Mouse (Mus musculus) spleen, postnatal 10 days (tissue): ENCODE data around the gene Snapc3.
A peak's percentile ranks its signal among the peaks of the same experiment; 100 is the strongest.

Experiments used
- DNase-seq, 2 experiments: peaks; one replicate each; pipeline ENCODE4 v3.0.0; 2021 to 2022; ENCODE audit warnings: low spot score in 2 of 2

The Snapc3 gene

DNA sequence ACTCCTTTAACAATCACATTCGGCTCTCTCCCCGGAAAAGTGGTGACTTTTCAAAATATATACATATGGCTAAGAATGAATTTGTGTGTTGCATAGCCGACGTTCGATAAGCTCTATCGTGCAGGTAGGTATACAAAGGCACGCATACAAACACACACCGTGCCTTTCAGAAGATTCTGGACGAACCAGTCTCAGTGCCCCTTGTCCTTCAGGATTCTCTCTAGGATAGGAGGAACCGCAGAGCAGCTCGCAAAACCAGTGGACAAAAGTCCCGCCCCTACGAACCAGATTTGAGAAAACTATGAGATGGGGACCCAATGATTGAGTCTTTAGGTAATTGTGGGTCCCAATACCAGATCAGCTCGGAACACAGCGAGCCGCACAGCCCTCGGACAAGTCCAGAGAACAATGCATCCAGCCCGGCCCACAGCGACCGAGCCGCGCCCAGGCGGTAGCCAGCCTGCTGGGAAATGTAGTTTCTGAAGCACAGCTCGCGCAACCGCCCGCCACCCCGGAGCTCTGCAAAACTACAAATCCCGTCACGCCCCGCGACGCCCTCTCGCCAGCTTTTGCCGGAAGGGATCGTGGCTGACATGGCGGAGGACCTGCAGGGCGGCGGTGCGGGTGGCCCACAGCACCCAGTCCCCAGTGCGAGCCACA, at the start of gene Snapc3:
Snapc3 (plus strand) TSS at position 565 of the 660 bp plus-strand sequence.
- DNase-seq: peak; percentile 89 to 97

DNA sequence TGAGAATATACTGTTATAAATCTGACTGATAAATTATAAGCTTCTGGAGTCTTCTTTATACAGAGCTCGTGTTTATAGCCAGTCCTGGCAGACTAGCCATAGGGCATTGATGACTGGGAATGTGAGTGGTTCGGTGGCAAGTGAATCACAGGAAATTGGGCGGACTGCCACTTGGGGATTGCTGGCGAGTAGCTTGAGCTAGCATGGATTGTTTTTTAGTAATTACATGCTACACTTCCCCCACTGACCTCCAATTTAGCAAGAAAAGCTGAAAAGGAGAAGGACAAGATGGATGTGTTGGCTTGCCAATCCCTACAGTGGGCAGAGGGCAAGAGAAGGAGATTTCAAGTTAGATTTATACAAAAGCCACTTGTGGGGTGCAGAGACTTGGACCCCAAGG, 44.1 kb upstream of the Snapc3 start:
- DNase-seq: no peak

GRCm38 (mm10) chr4:83375650-83376049, 41.9 kb upstream of the Snapc3 start:
- DNase-seq: no peak

GRCm38 (mm10) chr4:83376461-83377015, 41.0 kb upstream of the Snapc3 start:
- no peak for DNase-seq

DNA sequence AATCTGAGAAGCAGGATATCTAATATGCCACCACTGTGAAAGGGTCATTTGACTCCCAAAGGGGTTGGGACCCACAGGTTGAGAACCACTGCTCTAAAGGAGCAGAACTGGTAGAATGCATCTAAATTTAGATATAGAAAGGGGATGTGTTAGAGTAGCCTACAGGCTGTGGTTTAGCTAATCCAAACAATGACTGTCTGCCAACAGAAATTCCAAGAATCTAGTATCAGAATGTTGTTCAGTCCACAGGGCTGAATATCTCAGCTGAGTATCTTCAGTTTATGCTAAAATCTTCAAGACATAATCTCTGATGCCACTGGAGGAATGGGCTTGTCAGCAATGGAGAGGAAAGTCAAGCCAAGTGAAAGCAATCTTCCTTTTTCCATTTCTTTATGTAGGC, 38.5 kb upstream of the Snapc3 start:
- no peak for DNase-seq

- no peak for DNase-seq
Measured at GRCm38 (mm10) chr4:83379746-83380145, 37.8 kb upstream of the Snapc3 start.

GRCm38 (mm10) chr4:83380266-83380665, 37.3 kb upstream of the Snapc3 start:
- DNase-seq: no peak

GRCm38 (mm10) chr4:83383899-83384490, 33.5 kb upstream of the Snapc3 start:
- peak; percentile 18 to 70 for DNase-seq

DNA sequence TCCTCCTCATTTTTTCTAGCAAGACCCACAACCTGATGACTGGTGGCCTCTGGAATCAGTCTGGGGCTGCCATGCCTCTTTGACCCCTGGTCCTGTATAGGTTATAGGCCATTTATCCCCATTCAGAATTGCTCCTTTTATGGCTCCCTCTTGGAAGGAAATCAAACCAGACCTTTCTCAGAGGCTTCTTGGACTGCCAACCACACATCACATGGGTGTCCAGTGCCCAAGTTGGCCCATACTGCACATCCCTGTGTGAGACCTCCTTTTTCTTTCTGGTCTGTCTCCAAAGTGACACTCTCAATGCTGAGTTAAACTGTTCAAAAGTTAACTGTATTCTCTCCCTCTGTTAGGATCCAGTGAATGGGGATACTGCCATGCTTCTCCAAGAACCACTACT, 32.4 kb upstream of the Snapc3 start:
- no peak for DNase-seq

DNA sequence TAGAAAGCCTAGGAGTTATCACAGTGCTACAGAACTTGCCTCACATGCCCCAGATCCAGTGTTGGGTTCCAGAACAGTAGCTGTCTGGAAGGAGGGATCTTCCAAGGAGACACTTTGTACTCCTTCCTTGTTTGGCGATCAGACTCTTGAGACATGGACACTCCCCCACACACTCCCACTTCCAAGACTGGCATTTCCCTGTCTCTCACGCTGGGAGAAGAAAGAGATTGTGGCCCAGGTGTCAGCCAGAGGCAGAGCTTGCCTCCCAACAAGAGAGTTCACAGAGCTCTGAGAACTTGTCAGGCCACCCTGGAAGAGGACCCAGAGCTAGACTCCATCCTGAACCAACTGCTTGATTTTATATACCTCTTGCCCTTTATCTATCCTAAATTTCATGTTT, 27.0 kb upstream of the Snapc3 start:
- DNase-seq: no peak

GRCm38 (mm10) chr4:83391956-83392355, 25.6 kb upstream of the Snapc3 start:
- DNase-seq: no peak

DNA sequence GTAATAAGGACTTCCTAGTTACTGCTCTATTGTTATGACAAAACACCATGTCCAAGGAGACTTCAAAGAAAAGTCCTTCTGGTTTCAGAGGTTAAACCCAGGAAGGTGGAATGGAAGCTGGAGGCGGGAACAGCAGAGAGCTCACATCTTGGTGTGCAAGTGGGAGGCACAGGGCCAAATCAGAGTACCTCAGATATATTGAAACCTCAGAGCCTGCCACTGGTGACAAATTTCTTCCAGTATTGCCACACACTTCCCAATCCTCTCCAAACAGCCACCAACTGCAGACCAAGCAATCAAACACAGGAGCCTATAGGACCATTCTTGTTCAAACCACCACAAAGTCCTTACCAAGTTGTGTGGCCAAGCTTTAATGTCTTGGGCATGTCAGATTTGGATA, 23.8 kb upstream of the Snapc3 start:
- DNase-seq: no peak

GRCm38 (mm10) chr4:83396346-83396745, 21.2 kb upstream of the Snapc3 start:
- DNase-seq: no peak

DNA sequence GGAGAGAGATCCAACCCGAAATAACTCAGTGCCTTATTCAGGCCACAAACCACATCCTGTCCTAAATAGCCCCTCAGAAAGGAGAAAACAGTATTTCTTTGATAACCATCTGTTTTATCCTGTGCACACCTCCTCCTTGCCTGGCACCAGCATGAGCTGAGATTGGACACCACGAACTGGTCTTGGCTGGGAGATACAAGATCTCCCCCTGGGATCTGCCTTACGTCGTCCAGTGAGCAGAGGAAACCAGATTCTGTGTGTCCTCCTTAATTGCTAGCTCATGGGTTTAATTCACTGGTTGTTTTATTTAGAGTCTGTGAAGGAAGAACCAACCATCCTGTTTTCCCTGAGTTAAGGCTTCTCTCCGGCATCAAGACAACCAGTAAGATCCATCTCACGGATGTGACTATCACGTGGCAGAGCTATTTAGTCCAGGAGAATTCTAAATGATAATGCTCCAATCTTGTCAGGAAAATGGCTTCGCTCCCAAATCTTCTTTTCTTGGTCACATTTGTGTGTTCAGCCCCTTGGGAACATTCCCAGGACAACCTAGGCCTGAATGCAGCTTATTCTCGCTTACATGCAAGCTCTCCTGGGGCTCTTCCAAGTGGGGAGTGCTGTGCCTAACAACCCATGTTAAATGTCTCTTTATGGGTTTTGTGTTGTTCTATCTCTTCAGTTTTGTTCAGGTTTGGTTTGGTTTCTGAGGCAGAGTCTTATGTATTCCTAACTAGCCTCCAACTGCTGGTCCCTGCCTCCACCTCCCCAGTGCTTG, 20.3 kb upstream of the Snapc3 start:
- DNase-seq: no peak

- no peak for DNase-seq
Measured at GRCm38 (mm10) chr4:83398527-83398926, 19.0 kb upstream of the Snapc3 start.

- DNase-seq: no peak
Measured at GRCm38 (mm10) chr4:83400691-83401595, 16.6 kb upstream of the Snapc3 start.

DNA sequence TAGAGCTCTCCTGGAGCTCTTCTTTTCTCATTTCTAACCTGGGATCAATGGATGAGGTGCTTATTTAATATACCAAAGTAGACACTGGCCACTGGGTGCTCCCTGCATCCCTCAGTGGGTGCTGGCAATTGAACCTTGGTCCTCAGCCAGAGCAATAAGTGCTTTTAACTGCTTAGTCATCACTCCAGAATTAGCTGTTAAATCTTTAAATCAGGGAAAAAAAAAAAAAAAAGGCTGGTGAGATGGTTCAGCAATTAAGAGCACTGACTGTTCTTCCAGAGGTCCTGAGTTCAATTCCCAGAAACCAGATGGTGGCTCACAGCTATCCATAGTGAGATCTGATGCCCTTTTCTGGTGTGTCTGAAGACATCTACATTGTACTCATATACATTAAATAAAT, 15.8 kb upstream of the Snapc3 start:
- no peak for DNase-seq

DNA sequence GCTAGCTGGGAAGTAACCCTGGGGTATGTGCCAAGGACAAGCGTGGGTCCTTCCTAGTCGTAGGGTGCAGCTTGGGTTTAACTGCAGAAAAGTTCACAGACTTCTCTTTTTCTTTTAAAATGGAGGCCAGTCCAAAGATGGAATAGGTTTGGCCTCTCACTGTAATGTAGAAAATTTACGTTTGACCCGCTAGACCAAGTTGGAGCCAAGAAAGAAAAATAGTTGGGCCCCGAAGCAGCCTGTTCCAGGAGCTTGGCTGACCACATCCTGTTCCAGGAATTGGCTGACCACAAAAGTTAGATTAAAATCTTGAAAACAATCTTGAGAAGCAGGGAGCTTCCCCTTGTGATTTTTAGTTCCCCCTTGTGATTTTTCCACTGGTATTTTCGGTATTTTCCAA, 9.8 kb upstream of the Snapc3 start:
- no peak for DNase-seq

- no peak for DNase-seq
Measured at GRCm38 (mm10) chr4:83409867-83410505, 7.5 kb upstream of the Snapc3 start.

GRCm38 (mm10) chr4:83412060-83412459, 5.5 kb upstream of the Snapc3 start:
- no peak for DNase-seq

DNA sequence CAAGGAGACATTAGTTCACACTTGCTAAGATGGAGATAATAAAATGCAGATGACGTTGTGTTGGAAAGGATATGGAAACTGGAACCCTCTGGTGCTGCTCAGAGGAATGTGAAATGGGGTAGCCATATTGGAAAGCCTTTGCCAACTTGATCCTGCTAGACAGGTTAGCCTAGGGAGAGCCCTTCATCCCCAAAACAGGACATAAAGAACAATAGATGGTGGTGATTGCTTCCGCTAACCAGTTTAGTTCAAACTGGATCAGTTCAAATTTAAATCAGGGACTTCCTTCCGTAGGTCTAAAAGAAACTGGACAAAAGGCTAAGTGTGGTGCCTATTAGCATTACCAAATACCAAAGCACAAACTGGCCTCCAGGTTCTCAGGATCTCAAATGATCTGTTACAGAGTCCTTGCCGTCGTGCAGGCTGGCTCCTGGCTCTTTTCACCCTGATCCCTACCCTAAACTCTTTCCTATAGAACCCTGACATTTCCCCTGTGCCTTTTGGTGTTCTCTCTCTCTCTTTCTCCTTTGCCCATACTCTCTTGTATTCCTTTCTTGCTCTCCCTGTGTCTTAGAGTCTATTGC, 3.2 kb upstream of the Snapc3 start:
- no peak for DNase-seq
